Mouse (Mus musculus) G1E-ER4 (cell line): ENCODE data around the gene Rassf2. TPM values are rescaled to one million over a fixed set of nuclear protein-coding genes. Genes with fewer than 3 reads are reported as not detected.

Source experiments
- GATA1 ChIP-seq: IDR thresholded peaks from one replicate; pipeline ENCODE4 v1.8.0; 2012; ENCODE audit warnings: low read length, inconsistent platforms
- polyA plus RNA-seq: library from polyadenylated mRNA; stranded (reverse); fragments of >175 nt; gene quantifications from 2 replicates; pipeline ENCODE4 v1.2.3, GENCODE M21; 2012

Rassf2 gene
- polyA plus RNA-seq, 1 experiment = not detected

DNA sequence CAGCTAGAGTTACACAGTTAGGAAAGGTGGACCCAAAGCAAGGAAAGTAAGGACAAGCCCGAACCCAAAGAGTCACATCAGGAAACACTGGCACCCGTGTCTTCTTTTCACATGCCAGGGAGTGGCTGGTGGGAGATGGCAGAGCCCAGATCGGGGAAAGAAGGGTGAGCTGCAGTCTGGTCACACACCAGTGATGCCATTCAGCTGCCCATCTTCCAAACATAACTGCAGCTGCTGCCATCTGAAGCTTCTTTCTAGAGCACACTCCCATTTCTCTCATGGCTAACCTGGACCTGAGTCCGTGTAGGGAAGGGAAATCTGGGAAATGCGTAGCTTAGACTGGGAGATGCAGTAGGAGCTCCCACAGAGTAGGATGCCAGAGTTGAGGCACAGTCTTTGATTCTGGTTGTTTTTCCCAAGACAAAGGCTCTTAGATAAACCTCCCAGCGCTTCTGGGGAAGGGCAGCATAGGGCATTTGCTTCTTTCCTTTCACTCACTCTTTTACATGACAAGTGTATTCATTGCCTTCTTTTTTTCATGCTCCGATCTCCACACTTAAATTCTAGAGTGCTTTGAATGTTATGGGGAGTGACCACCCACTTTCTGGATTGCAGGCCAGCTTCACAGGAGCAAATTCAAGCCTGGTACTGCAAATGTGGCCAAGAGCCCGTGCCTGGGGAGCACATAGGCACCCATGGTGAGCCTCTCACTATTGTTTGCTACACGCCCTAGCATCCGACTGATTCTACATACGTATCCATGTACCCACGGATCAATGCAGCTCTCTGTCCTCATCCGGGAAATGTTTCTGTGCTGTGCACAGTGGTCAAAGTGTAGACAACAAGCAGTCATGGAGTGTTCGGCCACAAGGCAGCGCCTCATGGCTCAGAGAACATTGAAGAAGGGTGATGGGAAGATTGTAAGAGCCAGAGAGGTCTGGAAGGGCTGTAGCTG, 14.5 kb upstream of the Rassf2 start:
- TF ChIP-seq GATA1 = no peak

- no peak for TF ChIP-seq GATA1
Measured at GRCm38 (mm10) chr2:132043101-132043621, 13.1 kb upstream of the Rassf2 start.

GRCm38 (mm10) chr2:132039894-132040293, 9.8 kb upstream of the Rassf2 start:
- no peak for TF ChIP-seq GATA1

GRCm38 (mm10) chr2:132036326-132036725, 6.3 kb upstream of the Rassf2 start:
- no peak for TF ChIP-seq GATA1

- no peak for TF ChIP-seq GATA1
Measured at GRCm38 (mm10) chr2:132035470-132035835, 5.4 kb upstream of the Rassf2 start.

DNA sequence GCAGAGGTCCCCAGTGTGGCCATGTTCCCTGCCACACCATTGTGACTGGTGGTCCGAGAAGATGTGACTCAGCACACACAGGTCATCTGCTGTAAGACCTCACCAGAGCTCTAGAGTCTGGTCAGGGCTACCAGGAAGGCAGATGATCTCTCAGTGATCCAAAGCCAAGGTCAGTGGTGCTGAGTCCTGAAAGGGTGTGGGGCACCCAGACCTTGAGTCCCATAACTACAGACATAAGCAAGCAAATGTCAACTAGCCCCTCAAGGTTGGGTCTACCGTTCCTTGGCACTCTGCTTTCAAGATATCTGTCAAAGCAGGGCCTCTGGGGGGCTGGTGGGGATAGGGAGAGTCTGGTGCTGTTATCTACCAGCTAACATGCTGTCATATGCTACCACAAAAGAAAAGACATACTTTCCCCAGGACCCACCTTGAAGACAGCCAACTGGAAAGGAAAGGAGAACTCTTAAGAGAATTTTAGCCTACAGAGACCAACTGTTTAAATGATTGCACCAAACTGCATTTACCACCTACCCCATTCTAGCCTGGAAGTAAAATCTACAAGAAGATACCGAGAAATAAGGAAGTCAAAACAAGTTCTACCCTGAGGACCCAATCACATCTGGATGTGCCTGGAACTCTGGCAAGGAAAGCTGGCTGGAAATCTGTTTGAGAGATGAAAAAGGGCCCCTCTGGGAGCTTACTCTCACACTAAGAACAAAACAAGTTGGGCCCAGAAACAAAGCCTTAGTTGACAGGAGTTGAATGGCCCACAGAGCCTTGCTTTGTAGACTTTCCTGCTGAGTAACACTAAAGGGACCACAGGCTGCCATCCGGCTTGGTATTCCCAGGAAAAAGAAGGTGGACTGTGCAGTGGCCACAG, 4.8 kb upstream of the Rassf2 start:
- TF ChIP-seq GATA1 = no peak

GRCm38 (mm10) chr2:132031364-132032095, 1.5 kb upstream of the Rassf2 start:
- TF ChIP-seq GATA1 = no peak

DNA sequence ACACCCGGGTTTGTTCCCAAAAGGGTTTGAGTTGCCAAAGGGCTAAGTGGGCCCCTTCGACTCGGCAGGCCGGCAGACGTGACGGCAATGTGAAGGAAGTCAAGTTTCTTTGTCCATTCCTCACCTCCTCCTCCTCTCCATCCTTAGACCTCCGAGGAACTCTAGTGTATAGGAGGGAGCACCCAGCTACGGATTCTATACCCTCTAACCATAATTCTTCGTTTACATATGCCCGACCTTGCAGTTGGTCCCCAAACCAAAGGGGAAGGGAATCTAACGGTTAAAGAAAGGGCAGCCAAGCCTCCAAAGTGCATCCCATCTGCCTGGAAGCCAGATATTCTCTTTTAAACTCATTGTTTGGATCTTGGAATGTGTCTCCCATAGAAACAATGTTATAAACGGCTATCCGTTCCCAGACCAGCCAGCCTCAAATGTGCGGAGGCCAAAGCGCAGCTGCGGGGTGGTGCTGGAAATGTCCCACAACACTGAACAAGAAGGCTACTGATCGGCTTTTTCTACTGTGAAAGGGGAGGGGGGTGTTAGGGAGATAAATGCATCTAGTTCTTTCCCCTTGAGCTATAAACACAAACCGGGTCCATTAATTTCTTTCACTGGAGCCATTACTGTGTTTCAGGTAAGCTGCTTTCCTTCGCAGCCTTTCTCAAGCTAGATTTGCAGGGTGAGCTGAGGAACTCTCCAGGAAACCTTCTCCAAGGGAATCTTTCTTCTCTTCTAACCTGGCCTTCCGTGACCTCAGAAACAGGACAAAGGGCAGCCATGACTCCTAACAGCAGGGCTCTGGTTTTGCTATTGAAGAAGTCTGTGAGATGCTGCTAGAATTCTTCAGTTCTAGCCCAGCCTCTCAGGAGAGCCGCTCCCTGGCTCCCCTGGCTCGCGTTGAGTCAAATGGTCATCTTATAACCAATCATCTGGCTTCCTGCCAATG, 633 bp upstream of the Rassf2 start:
- no peak for TF ChIP-seq GATA1

DNA sequence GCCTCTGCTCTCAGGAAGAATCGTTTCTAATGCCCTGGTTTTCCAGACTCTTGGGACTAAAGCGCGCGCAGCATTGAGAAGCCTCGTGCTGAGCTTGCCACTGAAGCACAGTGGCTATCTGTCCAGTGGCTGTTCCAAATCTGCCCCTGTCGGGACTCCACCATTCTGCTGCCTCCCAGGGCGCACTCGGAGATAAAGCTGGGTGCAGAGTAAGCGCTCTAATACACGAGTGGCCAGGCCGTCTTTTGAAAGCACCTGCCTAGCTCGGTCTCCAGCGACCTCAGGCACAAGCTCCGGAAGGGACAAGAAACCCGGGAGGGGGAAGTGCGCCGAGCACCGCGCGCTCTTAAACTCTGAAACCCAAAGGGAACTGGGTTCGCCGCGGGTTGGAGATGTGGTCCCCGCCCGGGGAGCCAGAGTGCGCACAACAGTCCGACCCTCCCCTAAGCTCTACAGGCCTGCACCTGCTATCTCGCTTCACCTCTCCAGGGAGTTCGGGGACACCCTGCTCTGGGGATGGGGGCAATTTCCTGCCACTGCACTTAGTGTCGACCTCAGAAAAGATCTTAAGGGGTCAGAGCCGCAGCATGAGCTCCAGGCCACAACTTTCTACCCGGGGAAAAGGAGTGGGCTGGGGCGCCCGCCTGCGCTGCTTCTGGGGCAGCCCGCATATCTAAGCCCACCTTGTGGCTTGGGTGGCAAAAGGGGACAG, 1.0 kb downstream of the Rassf2 start:
- no peak for TF ChIP-seq GATA1

- TF ChIP-seq GATA1 = no peak
Measured at GRCm38 (mm10) chr2:132028107-132028506, 2.0 kb downstream of the Rassf2 start.

GRCm38 (mm10) chr2:132027366-132027765, 2.7 kb downstream of the Rassf2 start:
- TF ChIP-seq GATA1 = no peak

DNA sequence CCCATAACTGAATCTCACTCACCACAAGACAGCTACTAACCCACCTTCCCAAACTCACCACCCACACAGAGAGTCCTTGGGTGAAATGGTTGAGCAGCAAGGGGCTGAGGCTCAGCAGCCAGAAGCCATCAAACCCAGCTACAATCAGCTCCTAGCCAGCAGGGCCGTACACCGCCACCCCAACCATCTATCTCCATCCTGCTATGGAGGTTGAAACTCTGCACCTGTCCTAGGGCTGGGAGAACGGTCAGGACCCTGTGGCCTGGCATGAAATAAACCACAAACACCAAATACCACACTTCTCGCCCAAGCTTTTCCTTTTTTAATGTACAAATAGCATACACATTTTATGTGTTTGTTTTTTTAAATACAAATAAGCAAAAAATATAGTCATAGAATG, 6.0 kb downstream of the Rassf2 start:
- TF ChIP-seq GATA1 = no peak

DNA sequence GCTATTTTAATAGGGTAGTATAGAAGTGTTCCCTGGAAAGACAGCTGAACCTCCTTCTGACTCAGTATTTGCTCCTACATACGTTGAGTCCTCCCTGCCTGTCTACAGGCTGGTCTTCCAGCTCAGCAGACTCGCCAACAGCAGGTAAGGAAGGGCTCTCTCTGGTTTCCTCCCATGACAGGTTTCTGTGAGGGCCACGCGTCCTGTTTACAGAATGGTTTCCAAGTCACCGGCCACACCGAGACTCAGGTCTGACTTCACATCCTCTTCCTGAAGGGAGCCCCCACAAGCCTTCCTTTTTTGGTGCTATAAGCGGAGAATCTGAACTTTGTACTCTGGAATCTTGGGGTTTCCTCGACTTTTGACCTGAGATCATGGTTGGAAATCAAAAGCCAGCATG, 7.4 kb downstream of the Rassf2 start:
- TF ChIP-seq GATA1 = no peak

DNA sequence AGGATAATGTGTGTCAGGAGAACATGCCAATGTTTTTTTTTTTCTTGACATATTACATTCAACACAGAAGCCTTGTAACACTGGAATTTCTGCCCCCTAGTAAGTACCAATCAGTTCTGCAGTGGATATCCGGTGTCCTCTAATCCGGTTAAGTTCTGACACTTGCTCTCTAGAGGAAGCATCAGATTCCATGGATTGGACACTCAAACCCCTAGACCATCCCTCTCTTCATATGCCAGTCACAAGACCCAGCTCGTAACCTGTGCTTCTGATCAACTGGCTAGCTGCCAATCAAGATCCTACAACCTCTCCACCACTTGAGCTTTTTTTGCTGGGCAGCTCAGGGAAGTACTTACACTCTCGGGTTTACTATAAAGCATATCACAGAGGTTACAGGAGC, 8.4 kb downstream of the Rassf2 start:
- TF ChIP-seq GATA1 = no peak
